Mouse (Mus musculus): ENCODE results near the gene Sorcs1.

- TF ChIP-seq CTCF (IDR thresholded peaks at IDR 0.05; ENCODE audit: insufficient read depth, low read length) (peak; percentile 20; the same call in 1 of the 2 replicates), POLR2A (IDR thresholded peaks at IDR 0.05; ENCODE audit: borderline replicate concordance, extremely low read depth, low read depth, low read length) (no peak)
These were observed 255.5 kb downstream of the Sorcs1 start for GRCm38 (mm10) chr19:50422928-50423327.

Data from lung, adult 2 months (tissue).